ENCODE assay signal across 10 mouse cellular contexts in genomic region chr5:73950809-73951648, GRCm38 (mm10).
DNase-seq lines count a peak whose midpoint lies in the region; ATAC-seq and TF ChIP-seq lines count a peak whose summit lies in the region.
"Had no signal": no experiment of that assay in that cellular context is flagged by ENCODE, and none has a peak within 500 bp of the region (broad histone marks: within the 10 kb centered on the region; RNA-seq: fewer than 3 reads in every experiment).

No protein-coding gene starts in this region.

- WGBS in forebrain, embryonic 16.5 days, result 5% methylated on average over 16 of the region's 16 CpGs
- 34% methylated on average over 16 of the region's 16 CpGs for WGBS in olfactory bulb, adult 2 months

- H3K9me3 ChIP-seq in forebrain, embryonic 16.5 days (ENCODE audit: control insufficient read depth, low read length), result no peaks in the 10 kb centered on the region
- H3K9me3 ChIP-seq: limb, embryonic 15.5 days had no signal

- no peak overlapping the region for H3K9ac ChIP-seq in forebrain, embryonic 16.5 days (replicated peaks; ENCODE audit: low read depth, low read length)
- H3K9ac ChIP-seq: limb, embryonic 15.5 days had no signal

- H3K4me2 ChIP-seq in forebrain, embryonic 16.5 days (ENCODE audit: low read length), result 0 out of 2 replicates have a peak overlapping the region, but pooled peaks have one; percentile 21
- H3K4me2 ChIP-seq: limb, embryonic 15.5 days had no signal

- H3K4me3 ChIP-seq in forebrain, embryonic 16.5 days (replicated peaks; ENCODE audit: low read length), result no peak overlapping the region
- H3K4me3 ChIP-seq in olfactory bulb, adult 2 months (ENCODE audit: insufficient read depth, low read depth, low read length), result no peak overlapping the region
- H3K4me3 ChIP-seq: limb, embryonic 15.5 days had no signal

- H3K4me1 ChIP-seq in forebrain, embryonic 16.5 days (replicated peaks; ENCODE audit: control insufficient read depth, insufficient read depth, low read length), result peaks cover 14% of the 10 kb centered on the region; the same call in 1 of the 2 replicates
- peaks cover 6% of the 10 kb centered on the region; the same call in 1 of the 2 replicates for H3K4me1 ChIP-seq in olfactory bulb, adult 2 months (ENCODE audit: control insufficient read depth, insufficient read depth, low read length)
- H3K4me1 ChIP-seq: limb, embryonic 15.5 days had no signal

- TF ChIP-seq POLR2A in olfactory bulb, adult 2 months (IDR thresholded peaks at IDR 0.05; ENCODE audit: insufficient read depth, low read depth, low read length), result no peak

- H3K27me3 ChIP-seq in forebrain, embryonic 16.5 days (replicated peaks; ENCODE audit: control insufficient read depth, insufficient read depth, low read length), result no peaks in the 10 kb centered on the region
- H3K27me3 ChIP-seq: limb, embryonic 15.5 days had no signal

- DNase-seq in right cerebral cortex, postnatal 4 days, result peak; percentile 21
- no peak for DNase-seq in right cerebral cortex, postnatal 14 days
- DNase-seq in left cerebral cortex, postnatal 4 days, result peak; percentile 13
- DNase-seq in urinary bladder, postnatal 36 days (ENCODE audit: low spot score in 2 of 2), result no peak
- DNase-seq in gastrocnemius, adult 18-20 months (ENCODE audit: low spot score), result no peak
- no peak for DNase-seq in testis, postnatal 10 days (ENCODE audit: low spot score)
- DNase-seq: heart, postnatal 14 days had no signal

- H3K27ac ChIP-seq in forebrain, embryonic 16.5 days (ENCODE audit: low read length), result peak overlapping the region; percentile 48
- H3K27ac ChIP-seq in olfactory bulb, adult 2 months (ENCODE audit: insufficient read depth, low read depth, low read length), result peak overlapping the region; percentile 56; the same call in 1 of the 2 replicates
- H3K27ac ChIP-seq: limb, embryonic 15.5 days had no signal

- no peaks in the 10 kb centered on the region for H3K36me3 ChIP-seq in forebrain, embryonic 16.5 days (ENCODE audit: control insufficient read depth, insufficient read depth)
- H3K36me3 ChIP-seq: limb, embryonic 15.5 days had no signal

- ATAC-seq in forebrain, embryonic 16.5 days, result peak; percentile 82

- intact Hi-C loops in left cerebral cortex, postnatal 4 days (cut with DNase I), result no loop called here

- TF ChIP-seq CTCF in olfactory bulb, adult 2 months (IDR thresholded peaks at IDR 0.05; ENCODE audit: insufficient read depth, low read depth, low read length), result no peak

Comparison
In these comparisons a context has a peak if more than half of its experiments do, and no peak if none do; other contexts are left out.
1. DNase-seq: peak in right cerebral cortex, postnatal 4 days (single experiment) and left cerebral cortex, postnatal 4 days (single experiment); none in right cerebral cortex, postnatal 14 days (single experiment), urinary bladder, postnatal 36 days (0 of 2), gastrocnemius, adult 18-20 months (single experiment) and testis, postnatal 10 days (single experiment).